13 mouse cellular contexts compared by ENCODE assay signal in genomic region chr12:111535281-111535680, GRCm38 (mm10). TPM values are rescaled to one million over a fixed set of nuclear protein-coding genes. Genes with fewer than 3 reads are reported as not detected.
DNase-seq lines count a peak whose midpoint lies in the region; ATAC-seq and TF ChIP-seq lines count a peak whose summit lies in the region.
"Had no signal": no experiment of that assay in that cellular context is flagged by ENCODE, and none has a peak within 500 bp of the region (broad histone marks: within the 10 kb centered on the region; RNA-seq: fewer than 3 reads in every experiment).

No protein-coding gene starts in this region.

- no peak for TF ChIP-seq POLR2A in lung, adult 2 months (IDR thresholded peaks at IDR 0.05; ENCODE audit: borderline replicate concordance, extremely low read depth, low read depth, low read length)

- H3K4me2 ChIP-seq in liver, embryonic 11.5 days, result 0 out of 2 replicates have a peak overlapping the region, but pooled peaks have one; percentile 9
- H3K4me2 ChIP-seq: hindbrain, embryonic 15.5 days had no signal

- 46% methylated on average over 6 of the region's 6 CpGs for WGBS in lung, adult 2 months
- WGBS in liver, embryonic 11.5 days, result 38% methylated on average over 6 of the region's 6 CpGs

- TF ChIP-seq CTCF in lung, adult 2 months (IDR thresholded peaks at IDR 0.05; ENCODE audit: insufficient read depth, low read length), result no peak

- no peak overlapping the region for H3K9ac ChIP-seq in liver, embryonic 11.5 days (ENCODE audit: low read depth, low read length)
- H3K9ac ChIP-seq: hindbrain, embryonic 15.5 days had no signal

- ATAC-seq in liver, embryonic 11.5 days (replicated peaks; ENCODE audit: low FRiP score), result peak; percentile 47
- ATAC-seq: forebrain, embryonic 14.5 days; Patski had no signal

- DNase-seq in adrenal gland, adult 2 months, result peak; percentile 61
- no peak for DNase-seq in adrenal gland, postnatal 4 days (ENCODE audit: low spot score in 2 of 2)
- DNase-seq in lung, adult 18-20 months, result peak; percentile 11 to 13
- no peak for DNase-seq in lung, adult 2 months
- no peak for DNase-seq in liver, embryonic 11.5 days (ENCODE audit: low spot score)
- peak; percentile 67 to 75 for DNase-seq in spleen, postnatal 4 days (ENCODE audit: low spot score in 2 of 2)
- no peak for DNase-seq in layer of hippocampus, postnatal 14 days (ENCODE audit: low spot score in 2 of 2)
- no peak for DNase-seq in retina, postnatal 1 day
- DNase-seq: cerebellum, adult 9-11 months had no signal

- H3K36me3 ChIP-seq in liver, embryonic 11.5 days (ENCODE audit: control insufficient read depth, insufficient read depth, low read length), result peaks cover 9% of the 10 kb centered on the region; the same call in 1 of the 2 replicates

- no peaks in the 10 kb centered on the region for H3K27me3 ChIP-seq in liver, embryonic 11.5 days (replicated peaks; ENCODE audit: control insufficient read depth, insufficient read depth, low read length)
- H3K27me3 ChIP-seq: hindbrain, embryonic 15.5 days; Patski had no signal

- no peak overlapping the region for H3K4me3 ChIP-seq in lung, adult 2 months (replicated peaks; ENCODE audit: extremely low read depth, low read depth, low read length)
- no peak overlapping the region for H3K4me3 ChIP-seq in liver, embryonic 11.5 days (ENCODE audit: low read depth, low read length)
- H3K4me3 ChIP-seq: hindbrain, embryonic 15.5 days; midbrain, embryonic 10.5 days had no signal

- no peaks in the 10 kb centered on the region for H3K9me3 ChIP-seq in liver, embryonic 11.5 days (ENCODE audit: control insufficient read depth, low read length)
- H3K9me3 ChIP-seq: hindbrain, embryonic 15.5 days; midbrain, embryonic 10.5 days had no signal

- no peak overlapping the region for H3K27ac ChIP-seq in liver, embryonic 11.5 days (ENCODE audit: low read depth, low read length)
- H3K27ac ChIP-seq: hindbrain, embryonic 15.5 days; midbrain, embryonic 10.5 days had no signal

- H3K4me1 ChIP-seq in lung, adult 2 months (ENCODE audit: control insufficient read depth, insufficient read depth, low read length), result peaks cover 8% of the 10 kb centered on the region
- H3K4me1 ChIP-seq in liver, embryonic 11.5 days (replicated peaks; ENCODE audit: control insufficient read depth, insufficient read depth, low read length), result peaks cover 32% of the 10 kb centered on the region

RNA-seq across cellular contexts. Expression of gene Eif5, which starts 2.5 kb away (rescaled TPM):
- total RNA-seq in adrenal gland, adult 2 months (2021), result 100 to 1,000 TPM; 327 to 470 TPM
- 210 and 254 TPM in 2 replicates for polyA plus RNA-seq in adrenal gland, adult 2 months (2012; rRNA removed)
- 100 to 1,000 TPM; 395 to 408 TPM for total RNA-seq in adrenal gland, postnatal 4 days (2021)
- polyA plus RNA-seq in lung, adult 2 months (2012; rRNA removed), result 48.5 and 68.3 TPM in 2 replicates
- polyA plus RNA-seq in liver, embryonic 11.5 days (2014; fragmentation: Nextera tagmentation; extraction: Ambion mirVana), result 623 and 628 TPM in 2 replicates
- 100 to 1,000 TPM; 218 to 276 TPM for total RNA-seq in layer of hippocampus, postnatal 14 days (2021)

RNA-seq across cellular contexts. Expression of gene Mark3, which starts 39.0 kb away (rescaled TPM):
- total RNA-seq in adrenal gland, adult 2 months (2021), result 10 to 100 TPM; 83.2 to 95.9 TPM
- polyA plus RNA-seq in adrenal gland, adult 2 months (2012; rRNA removed), result 33.5 and 35.8 TPM in 2 replicates
- 100 to 1,000 TPM; 104 to 111 TPM for total RNA-seq in adrenal gland, postnatal 4 days (2021)
- polyA plus RNA-seq in lung, adult 2 months (2012; rRNA removed), result 26.4 and 27.7 TPM in 2 replicates
- 36.9 and 38.6 TPM in 2 replicates for polyA plus RNA-seq in liver, embryonic 11.5 days (2014; fragmentation: Nextera tagmentation; extraction: Ambion mirVana)
- total RNA-seq in layer of hippocampus, postnatal 14 days (2021), result 100 to 1,000 TPM; 126 to 133 TPM

RNA-seq across cellular contexts. Expression of gene Gm266, which starts 49.7 kb away (rescaled TPM):
- total RNA-seq in adrenal gland, adult 2 months (2021), result under 1 TPM in 1 of 2 experiments, not detected in 1; 0.23 TPM
- 0.10 and 1.2 TPM in 2 replicates for polyA plus RNA-seq in adrenal gland, adult 2 months (2012; rRNA removed)
- total RNA-seq in adrenal gland, postnatal 4 days (2021), result 10 to 100 TPM in 1 of 2 experiments, 1 to 10 TPM in 1; 1.4 to 11.3 TPM
- polyA plus RNA-seq in lung, adult 2 months (2012; rRNA removed), result 0.12 and 0.31 TPM in 2 replicates
- polyA plus RNA-seq in liver, embryonic 11.5 days (2014; fragmentation: Nextera tagmentation; extraction: Ambion mirVana), result 4.9 and 5.6 TPM in 2 replicates
- total RNA-seq in layer of hippocampus, postnatal 14 days (2021), result 1 to 10 TPM; 5.2 to 6.3 TPM

Comparison
In these comparisons a context has a peak if more than half of its experiments do, and no peak if none do; other contexts are left out.
1. DNase-seq: peak in adrenal gland, adult 2 months (single experiment), lung, adult 18-20 months (2 of 2) and spleen, postnatal 4 days (2 of 2); none in adrenal gland, postnatal 4 days (0 of 2), lung, adult 2 months (single experiment), liver, embryonic 11.5 days (single experiment), layer of hippocampus, postnatal 14 days (0 of 2) and retina, postnatal 1 day (single experiment).